Mouse (Mus musculus) liver, postnatal 0 days (tissue): ENCODE results near the gene Acp1.

Experiments used
- CTCF ChIP-seq: sonication (generic); IDR thresholded peaks from 2 replicates; pipeline ENCODE4 v1.5.1; 2016; ENCODE audit warnings: antibody characterized with exemption, low read depth
- EP300 ChIP-seq: IDR thresholded peaks from 2 replicates; pipeline ENCODE4 v1.6.1; 2016; ENCODE audit warnings: antibody characterized with exemption, low read depth, mild to moderate bottlenecking

- TF ChIP-seq CTCF, result no peak
- TF ChIP-seq EP300, result peak; percentile 57
These were observed 25.5 kb upstream of the Acp1 start for GRCm38 (mm10) chr12:30936899-30937298.
